Mouse (Mus musculus): ENCODE data around the gene Als2cl.

The Als2cl gene

DNA sequence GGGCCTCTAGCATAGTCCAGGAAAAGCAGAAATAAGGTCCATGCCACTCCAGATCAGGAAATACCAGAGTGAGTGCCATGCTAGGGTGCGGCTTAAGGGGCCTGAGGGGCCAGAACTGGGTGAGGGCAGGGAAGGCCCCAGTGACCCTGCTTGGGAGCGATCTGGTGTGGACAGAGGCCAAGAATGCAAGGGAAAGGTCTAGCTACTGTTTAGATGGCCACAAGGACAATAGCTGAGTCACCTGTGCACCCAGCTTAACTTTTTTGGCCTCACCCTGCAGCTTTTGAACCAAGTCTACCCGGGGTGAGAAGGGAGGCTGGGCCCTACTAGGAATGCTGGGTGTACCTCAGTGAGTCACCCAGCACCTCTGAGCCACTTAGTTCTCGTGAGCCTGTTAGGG is 1.1 kb downstream of the Als2cl start:
- no peak for DNase-seq (ENCODE audit: low read depth, low spot score)

DNA sequence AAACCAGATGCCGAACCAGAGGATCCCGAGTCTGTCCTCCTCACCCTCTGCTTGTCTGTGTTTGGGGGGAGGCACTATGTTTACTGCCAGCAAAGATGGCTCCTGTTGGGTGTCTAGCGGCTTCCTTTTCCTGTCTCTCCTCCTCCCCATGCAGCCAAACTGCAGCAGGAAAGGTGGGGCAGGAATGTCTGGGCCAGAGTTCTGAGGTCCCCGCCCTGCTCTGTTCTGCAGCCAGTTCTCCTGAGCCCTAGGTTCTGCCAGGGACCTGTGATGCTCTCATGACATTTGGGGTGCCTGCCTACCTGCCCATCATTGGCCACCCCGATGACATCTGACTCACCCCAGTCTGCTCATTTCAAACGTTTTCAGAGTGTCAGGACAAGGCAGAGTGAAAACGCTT is 2.3 kb downstream of the Als2cl start:
- no peak for DNase-seq (ENCODE audit: low read depth, low spot score)

DNA sequence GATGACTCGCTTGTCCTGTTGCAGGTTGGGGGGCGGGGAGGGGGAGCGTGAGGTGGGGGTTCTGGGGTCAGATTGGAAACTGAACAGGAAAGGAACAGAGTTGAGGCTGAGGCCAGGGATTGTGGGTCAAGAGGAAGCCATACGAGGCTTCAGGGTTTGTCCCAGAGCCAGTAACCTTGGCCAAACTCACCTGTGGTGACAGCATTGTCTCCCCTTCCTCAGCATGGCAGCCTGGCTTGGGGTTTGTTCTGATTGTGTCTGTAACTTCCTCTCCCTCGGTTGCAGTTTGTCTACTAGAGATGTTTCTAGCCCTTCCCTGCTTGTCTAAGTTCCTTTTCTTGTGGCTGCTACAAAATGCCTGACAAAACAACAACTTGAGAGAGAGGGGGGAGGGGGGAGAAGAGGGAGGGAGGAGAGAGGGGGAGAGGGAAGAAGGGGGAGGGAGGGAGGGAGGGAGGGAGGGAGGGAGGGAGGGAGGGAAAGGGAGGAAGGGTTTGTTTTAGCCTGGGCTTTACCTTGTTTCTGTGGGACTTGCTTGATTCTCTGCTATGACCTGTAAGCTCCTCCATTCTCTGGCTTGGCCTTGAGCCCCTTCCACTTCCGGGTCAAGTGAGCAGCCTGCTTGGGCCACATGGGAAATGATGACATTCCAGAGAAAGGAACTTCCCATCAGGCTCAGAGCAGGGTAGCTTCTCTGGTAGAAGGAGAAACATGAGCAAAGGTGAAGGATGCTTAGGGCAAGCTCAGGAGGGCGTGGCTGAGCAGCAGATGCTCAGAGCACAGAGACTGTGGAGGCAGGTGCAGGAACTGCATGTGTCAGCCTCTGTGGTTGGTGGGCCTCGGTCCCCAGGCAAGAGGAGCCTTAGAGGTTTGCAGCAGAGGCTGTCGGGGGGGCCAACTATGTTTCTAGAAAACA is 8.0 kb downstream of the Als2cl start:
- DNase-seq (ENCODE audit: low read depth, low spot score) = no peak

DNA sequence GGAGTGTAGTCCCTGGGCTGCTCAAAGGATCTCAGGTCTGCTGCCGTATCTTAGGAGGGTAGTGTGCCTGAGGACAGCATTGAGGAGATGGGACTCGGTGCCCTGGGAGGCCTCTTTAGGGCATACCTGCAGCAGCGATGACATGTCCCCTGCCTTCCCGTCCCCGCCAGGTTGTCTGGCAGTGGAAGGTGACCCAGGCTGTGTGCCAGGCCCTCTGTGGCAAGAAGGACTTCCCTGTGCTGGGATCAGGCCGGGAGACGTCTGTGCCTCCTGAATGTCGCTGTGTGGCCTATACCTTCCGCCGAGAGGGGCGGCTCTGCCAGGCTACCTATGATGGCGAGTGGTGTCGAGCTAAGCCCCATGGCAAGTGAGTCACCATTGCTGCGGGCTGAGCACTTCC is 9.3 kb downstream of the Als2cl start:
- DNase-seq (ENCODE audit: low read depth, low spot score) = no peak

DNA sequence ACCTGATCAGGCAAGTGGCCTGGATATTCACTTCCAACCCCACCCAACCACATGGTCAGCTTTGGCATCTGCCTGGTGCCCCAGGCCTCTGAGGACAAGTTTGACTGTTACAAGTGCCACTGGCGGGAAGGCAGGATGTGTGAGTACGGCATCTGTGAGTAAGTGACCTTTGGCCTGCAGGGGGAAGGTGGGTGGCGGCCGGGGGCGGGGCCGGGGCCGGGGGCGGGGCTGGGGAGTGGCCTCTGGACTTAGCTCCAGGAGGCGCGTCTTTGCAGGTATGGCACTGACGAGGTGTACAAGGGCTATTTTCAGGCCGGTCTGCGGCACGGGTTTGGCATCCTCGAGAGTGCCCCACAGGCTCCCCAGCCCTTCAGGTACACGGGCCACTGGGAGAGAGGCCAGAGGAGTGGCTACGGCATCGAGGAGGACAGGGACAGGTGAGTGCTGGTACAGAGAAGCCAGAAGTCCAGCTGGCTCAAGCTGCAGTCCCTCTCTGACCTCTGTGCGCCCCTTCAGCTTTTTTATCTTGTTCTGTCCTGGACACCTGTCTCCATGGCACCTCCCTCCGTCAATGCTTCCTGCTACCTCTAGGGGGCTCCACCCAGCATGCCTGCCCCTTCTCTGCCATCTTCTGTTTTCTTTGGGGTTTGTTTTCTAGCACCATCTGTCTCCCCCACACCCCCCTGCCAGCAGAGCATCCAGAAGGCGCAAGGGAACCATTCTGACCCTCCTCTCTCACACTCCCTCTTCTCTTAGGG is 10.5 kb downstream of the Als2cl start:
- no peak for DNase-seq (ENCODE audit: low read depth, low spot score)

DNA sequence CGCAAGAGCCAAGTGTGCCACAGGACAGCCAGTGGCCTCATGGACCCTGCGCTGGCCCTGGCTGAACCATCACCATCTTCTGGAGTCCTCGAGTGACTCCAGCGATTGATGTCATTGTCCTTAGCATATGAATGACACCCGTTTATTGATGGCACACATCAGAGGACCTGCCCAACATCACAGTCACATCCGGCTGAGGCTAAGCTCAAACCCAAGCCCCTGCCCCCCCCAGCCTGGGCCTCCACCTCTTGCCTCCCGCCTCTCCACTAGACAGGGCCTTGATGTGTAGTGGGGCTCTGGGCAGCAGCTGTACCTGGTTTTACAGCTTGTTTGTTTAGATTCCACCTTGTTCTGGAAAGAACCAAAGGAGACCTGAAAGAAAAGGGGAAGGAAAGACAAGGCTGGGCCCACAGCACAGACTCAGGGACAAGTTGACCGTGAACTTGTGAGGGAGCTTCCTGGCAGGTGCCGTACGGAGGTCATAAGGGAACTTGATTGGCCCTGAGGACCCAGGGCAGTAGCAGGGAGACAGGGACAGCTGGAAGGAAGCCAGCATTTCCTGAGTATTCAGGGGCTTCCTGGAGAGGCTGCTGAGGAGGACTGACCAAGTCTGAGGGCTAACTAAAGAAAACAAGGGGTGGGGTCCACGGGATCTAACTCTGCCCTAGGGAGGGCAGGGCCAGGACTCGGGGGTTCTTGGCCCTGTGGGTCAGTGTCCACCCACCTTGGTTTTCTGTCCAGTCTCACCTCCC is 11.6 kb downstream of the Als2cl start:
- no peak for DNase-seq (ENCODE audit: low read depth, low spot score)

DNA sequence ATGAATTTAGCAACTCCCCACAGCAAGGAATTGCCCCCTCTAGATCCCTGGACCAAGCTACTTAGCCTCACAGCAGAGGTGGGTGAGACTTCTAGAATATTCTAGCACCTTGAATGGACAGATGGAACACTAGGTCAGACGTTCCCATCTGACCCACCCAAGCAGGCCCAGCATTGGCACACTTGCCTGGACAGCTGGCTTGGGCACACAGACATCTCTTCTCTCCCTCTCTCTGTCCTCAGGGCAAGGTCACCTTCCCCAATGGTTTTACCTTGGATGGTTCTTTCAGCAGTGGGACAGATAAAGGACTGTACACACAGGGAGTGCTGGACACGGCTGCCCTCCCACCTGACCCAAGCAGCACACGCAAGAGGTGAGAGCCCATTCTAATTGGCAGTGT is 12.9 kb downstream of the Als2cl start:
- no peak for DNase-seq (ENCODE audit: low read depth, low spot score)

DNA sequence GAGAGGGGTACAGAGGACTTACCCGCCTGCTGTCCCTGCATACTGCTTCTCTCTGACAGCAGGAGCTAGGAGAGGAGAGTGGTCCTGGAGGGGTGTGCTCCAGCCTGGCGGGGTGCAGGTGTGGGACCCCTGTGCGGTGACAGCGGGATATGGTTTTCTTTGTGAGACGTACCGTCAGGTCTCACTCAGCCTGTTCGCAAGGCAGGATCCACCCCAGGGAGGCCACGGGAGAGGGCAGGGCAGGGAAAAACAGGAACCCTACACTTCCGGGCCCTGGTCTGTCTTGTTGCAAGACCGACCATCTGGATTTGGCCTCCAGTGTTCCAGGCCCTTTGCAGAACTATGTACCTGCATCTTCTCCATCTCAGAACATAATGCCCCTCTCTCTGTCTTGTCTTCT is 13.8 kb downstream of the Als2cl start:
- DNase-seq (ENCODE audit: low read depth, low spot score) = no peak

DNA sequence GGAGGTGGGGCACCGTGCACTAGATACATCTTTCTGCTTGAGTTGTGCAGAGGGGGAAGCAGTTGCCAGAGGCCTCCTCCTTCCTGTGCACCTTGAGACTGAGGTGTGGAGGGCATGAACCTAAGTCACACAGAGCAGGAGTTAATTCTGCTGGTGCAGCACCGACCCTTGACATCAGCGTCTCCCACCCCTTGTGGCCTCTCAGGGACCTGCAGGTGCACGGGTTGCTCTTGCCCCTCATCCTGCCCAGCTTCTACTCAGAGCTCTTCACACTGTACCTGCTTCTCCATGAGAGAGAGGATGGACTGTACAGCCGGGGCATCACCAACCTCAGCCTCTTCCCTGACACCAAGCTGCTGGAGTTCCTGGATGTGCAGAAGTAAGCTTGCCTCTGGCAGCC is 15.8 kb downstream of the Als2cl start:
- DNase-seq (ENCODE audit: low read depth, low spot score) = no peak

DNA sequence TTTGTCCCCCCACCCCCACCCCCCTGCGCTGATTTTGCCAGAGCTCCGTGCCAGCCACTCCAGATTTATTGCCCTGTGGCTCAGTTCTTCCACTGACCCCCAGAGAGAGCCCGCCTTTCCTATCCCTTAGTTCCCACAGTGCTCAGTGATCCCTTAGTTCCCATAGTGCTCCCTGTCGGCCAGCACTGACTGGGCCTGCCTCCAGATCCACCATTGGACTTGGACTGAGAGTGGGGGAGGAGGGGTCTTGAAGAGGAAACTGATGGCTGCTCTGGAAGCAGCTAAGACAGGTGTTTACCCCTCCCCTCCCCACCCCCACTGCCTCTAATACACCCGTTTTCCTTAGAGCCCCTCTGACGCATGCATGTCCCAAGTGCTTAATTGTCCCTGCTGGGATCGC is 16.3 kb downstream of the Als2cl start:
- DNase-seq (ENCODE audit: low read depth, low spot score) = no peak

DNA sequence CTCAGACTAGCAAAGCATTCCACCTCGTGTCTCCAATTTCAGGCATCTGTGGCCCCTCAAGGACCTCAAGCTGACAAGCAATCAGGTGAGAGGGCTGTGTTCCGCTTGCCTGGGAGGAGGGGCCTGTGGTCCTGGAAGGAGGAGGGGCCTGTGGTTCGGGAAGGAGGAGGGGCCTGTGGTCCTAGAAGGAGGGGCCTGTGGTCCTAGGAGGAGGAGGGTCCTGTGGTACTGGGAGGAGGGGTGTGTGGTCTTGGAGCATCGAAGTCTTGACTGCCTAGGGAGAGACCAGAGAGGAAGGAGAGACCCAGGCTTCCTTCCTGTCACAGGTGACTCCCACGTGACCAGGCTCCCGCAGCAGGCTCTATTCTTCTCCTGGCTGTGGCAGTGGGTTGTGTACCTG is 16.9 kb downstream of the Als2cl start:
- no peak for DNase-seq (ENCODE audit: low read depth, low spot score)

DNA sequence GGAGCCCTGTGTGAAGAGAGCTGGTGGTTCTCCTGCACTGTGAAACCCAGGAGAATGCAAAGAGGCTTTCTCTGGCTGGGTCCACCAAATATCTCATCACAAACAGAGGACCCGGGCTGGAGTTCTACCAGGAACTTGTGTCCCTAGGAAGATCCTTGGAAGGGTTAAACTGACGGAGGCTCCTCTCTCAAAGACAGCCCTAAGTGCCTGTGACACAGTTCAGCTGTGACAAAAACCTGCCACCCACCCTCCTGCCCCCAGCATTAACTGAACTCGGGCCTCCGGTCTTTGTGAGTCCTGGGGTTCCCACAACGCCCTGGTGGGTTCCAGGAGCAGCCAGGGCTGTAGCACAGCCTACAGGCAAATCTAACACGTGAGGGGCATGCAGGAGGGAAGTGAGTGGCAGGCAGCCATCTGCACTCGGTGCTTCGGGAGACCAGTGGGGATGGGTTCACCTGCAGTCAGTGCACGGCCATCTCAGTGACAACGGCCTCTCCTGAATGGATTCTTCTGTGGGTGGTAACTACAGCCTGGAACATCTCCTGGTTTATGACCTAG is 19.9 kb downstream of the Als2cl start:
- DNase-seq (ENCODE audit: low read depth, low spot score) = no peak

DNA sequence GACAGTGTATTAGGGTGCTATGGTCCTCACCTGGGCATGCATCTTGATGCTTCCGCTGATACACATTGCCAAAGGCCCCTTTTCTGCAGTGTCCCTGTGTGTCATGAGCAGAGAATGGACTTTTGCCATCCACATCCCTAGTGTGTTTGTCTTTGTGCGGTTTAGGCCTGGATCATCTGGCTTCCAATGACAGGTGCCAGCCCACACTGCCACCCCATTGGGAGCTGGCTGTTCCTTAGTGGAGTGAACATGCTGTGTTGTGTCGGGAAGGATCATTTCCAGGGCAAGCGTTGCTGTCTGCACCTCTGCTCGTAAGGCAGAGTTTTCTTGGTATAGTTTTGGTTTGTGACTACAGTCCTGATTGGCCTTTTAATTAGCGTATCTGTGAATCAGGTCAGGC is 21.5 kb downstream of the Als2cl start:
- no peak for DNase-seq (ENCODE audit: low read depth, low spot score)

DNA sequence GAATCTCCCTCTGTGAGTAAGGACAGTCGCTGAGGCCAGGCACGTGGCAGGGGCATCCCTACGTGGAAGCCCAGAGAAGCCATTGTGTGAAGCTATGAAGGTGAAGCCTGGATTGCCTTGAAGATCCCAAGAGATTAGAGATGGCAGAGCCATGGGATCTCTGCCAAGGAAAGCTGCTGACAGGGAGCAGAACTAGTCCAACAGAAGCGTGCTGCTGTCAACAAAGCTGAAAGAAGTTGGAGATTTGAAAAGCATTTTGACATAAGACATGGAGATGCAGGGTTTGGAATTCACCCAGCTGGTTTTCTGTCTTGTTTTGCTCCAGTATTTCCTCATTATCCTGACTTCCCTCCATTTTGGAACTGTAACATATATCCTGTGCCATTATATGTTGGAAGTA is 22.6 kb downstream of the Als2cl start:
- DNase-seq (ENCODE audit: low read depth, low spot score) = no peak

DNA sequence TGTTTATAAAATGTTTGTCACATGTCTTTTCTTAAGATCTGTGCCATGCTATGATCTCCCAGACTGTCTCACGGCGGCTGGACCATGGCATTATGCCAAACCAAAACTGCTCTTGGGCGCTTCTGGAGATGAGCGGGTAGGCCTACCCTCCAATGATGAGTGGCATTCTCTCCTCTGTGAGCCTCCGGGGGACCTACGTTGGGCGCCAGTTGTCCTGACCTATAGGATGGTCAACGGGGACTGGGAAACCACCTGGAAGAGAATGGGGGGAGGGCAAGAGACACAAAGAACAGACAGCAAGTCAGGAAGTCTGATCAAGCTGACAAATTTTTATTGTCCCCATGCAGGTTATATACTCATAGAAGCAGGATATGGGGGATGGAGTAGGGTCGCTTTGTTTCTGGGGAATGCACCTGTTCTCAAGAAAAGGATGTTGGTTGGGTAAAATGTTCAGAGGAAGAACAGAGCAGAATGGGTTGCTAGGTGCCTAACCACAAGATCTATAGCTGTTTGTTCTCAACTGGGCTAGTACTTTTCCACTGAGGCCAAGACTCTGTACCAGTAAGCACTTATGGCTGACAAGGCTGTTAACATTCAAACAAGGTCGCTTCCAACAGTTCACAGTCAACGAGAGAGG is 27.6 kb downstream of the Als2cl start:
- DNase-seq (ENCODE audit: low read depth, low spot score) = no peak

DNA sequence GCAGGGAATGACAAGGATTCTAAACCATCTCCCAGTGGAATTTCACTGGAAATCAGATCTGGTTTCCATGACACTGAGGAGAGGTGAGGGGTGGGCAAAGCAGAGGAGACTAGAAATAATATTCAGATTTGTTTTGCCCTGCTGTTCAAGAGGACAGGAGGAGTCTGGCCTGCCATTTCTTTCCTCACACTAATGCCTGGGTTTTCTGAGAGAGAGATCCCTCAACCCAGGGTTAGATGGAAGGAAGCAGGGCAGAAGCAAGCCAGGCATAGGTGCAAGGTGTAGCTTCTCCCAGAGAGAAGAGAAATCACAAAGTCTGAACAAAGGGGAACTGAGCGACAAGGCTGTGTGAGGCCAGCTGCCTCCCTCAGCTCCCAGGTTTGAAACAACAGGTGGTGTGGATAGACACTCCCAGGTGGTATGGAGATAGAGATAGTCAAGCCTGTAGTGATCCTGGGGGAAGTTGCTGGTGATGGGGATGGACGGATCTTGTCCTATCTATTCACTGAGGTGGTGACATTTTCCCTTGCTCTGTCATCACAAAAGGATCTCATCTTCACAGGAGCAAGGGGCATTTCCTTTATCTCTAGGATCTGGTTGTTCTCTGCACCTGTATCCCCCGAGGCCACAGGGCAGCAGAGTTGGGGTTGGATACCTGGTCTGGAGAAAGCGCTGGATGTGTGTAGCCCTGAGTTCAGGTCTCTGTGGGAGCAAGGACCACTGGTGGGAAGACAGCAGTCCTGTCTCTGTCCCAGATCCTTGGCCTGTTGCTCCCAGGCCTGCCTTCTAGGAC is 28.4 kb downstream of the Als2cl start:
- DNase-seq (ENCODE audit: low read depth, low spot score) = no peak

DNA sequence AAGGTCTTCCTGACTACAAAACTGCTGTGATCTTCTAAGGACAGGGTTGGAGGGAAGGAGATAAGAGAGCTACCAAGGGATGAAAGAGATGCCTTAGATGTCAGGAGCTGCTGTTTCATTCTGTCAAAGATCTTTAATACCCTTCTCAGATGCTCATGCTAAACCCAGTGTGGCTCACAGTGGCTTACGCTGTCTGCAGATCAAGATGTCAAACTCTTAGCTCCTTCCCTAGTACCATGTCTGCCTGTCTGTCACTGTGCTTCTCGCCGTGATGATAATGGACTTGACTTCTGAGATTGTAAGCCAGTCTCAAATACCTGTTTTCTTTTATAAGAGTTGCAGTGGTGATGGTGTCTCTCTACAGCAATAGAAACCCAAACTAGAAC is 29.0 kb downstream of the Als2cl start:
- no peak for DNase-seq (ENCODE audit: low read depth, low spot score)

DNA sequence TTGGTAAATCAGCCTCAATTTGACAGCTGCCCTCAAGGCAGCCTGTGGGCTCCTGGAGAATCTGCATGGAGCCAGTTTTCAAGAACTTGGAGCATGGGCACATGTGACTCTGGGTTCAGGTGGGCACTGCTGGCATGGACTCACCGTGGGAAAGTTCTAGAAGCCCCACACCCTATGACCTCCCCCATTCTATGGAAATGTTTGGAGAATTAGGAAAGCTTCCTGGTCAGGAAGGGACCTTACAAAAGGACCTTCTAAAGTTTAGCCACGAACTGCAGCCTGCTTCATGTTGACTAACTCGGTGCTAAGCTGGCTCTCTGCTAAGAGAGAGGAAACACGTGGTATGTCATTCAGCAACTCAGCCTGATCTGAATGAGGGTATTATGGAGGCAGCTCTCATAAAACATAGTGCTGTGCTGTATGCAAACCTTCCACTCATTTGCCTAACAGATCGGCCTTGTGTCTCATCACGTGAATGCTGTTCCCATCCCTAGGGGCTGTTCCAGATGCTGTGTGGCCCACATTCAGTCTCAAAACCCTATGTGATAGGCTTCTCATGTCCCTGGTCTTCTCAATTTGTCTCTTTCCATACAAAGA is 29.8 kb downstream of the Als2cl start:
- no peak for DNase-seq (ENCODE audit: low read depth, low spot score)

DNA sequence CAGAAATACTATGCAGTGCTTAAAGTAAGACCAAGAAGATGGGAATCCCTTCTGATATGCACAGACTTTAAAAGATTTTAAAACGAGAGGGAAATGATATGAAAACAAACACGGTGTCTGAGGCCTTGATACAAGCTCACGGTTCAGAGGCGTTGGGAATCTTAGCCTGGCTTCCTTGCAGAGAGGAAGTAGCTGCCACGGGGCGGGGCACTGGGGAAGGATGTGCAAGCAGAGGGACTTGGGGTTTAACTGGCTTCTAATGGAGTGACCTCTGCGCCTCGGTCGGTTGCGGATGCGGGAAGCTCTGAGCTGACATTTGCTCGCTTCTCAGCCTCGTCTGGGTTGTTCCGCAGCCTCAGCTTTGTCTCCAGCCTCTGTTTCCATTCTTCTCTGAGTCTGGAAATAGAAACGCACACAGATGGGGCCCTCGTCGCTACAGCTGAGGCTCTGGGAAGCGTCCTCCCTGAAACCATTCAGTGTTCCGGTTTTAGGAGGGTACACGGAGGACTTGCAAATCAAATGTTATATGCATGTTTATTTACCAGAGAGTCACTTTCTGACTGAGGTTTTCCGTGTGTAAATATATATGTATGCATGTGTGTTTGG is 35.1 kb downstream of the Als2cl start:
- no peak for DNase-seq (ENCODE audit: low read depth, low spot score)

DNA sequence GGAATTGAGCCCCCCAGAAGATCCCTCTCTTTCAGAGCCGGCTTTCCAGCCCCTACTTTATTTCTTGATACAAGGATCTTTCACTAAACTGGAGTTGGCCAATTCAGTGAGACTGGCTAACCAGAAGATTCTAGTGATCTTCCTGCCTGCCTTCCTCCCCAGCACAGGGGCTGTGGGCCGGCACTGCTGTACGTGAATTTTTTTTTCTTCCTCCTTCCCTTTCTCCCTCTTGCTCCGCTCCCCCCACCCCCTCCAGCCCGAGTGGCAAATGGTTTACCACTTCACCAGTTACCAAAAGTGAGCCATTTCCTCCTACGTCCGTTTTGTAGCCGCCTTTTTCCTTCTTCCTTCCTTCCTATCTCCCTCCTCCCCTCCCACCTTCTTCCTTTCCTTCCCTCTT is 35.8 kb downstream of the Als2cl start:
- DNase-seq (ENCODE audit: low read depth, low spot score) = no peak
